In the genomic region with DNA sequence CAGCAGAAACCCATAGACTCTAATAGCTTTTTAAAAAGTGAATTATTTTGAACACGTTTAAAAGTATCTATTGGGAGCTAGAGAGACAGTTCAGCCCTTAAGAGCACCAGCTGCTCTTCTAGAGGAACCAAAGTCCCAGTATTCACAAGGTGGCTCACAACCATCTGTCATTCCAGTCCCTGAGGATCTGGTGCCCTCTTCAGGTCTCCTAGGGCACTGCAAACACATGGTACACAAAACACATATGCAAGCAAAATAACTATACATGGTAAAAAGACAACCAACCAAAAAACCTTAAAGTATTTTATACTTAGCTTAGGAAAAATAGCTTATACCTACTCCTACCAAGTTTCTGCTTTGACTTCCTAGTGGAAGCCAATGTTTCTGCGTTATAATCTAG, we compare ENCODE assay signal across 11 mouse cellular contexts. TPM values are rescaled to one million over a fixed set of nuclear protein-coding genes. Genes with fewer than 3 reads are reported as not detected.
A peak's percentile ranks its signal among the peaks of the same experiment; 100 is the strongest.
DNase-seq lines count a peak whose midpoint lies in the region; ATAC-seq and TF ChIP-seq lines count a peak whose summit lies in the region.
"Had no signal": no experiment of that assay in that cellular context is flagged by ENCODE, and none has a peak within 500 bp of the region (broad histone marks: within the 10 kb centered on the region; RNA-seq: fewer than 3 reads in every experiment).

No protein-coding gene starts in this region.

- peaks cover 25% of the 10 kb centered on the region for H3K79me2 ChIP-seq in CH12.LX (replicated peaks; ENCODE audit: control insufficient read depth, extremely low read depth, insufficient read depth, poor library complexity, severe bottlenecking)
- H3K79me2 ChIP-seq in MEL (ENCODE audit: control insufficient read depth, insufficient read depth, low read length, poor library complexity), result peaks cover 18% of the 10 kb centered on the region

- WGBS in liver, postnatal 0 days (ENCODE audit: insufficient replicate concordance), result 95% methylated on average over 2 of the region's 2 CpGs
- 90% methylated on average over 2 of the region's 2 CpGs for WGBS in forebrain, embryonic 12.5 days

- H3K27me3 ChIP-seq in CH12.LX (replicated peaks), result no peaks in the 10 kb centered on the region
- H3K27me3 ChIP-seq in MEL (ENCODE audit: control insufficient read depth in 1 of 2, insufficient read depth in 2 of 2, low read length in 2 of 2), result no peaks in the 10 kb centered on the region
- no peaks in the 10 kb centered on the region for H3K27me3 ChIP-seq in liver, postnatal 0 days (ENCODE audit: insufficient read depth, low read length)
- H3K27me3 ChIP-seq in forebrain, embryonic 12.5 days, result no peaks in the 10 kb centered on the region
- H3K27me3 ChIP-seq: midbrain, embryonic 13.5 days had no signal

- no peak overlapping the region for H3K27ac ChIP-seq in layer of hippocampus, adult 2 months
- H3K27ac ChIP-seq in CH12.LX (ENCODE audit: insufficient read depth, low read depth) (no peak overlapping the region), MEL (ENCODE audit: control insufficient read depth, low read depth, low read length) (no peak overlapping the region)
- H3K27ac ChIP-seq in liver, postnatal 0 days (ENCODE audit: low read depth), result no peak overlapping the region
- no peak overlapping the region for H3K27ac ChIP-seq in forebrain, embryonic 12.5 days
- H3K27ac ChIP-seq: midbrain, embryonic 13.5 days had no signal

- in situ Hi-C loops in CH12.LX (cut with MboI; ENCODE audit: low pct_ligation_motif_present, low pct_unique_long_range_greater_than_20kb, low sequenced_read_pairs), result no loop called here

- H3K36me3 ChIP-seq in CH12.LX (replicated peaks in 1 of 2; ENCODE audit: control insufficient read depth in 1 of 2, insufficient read depth in 1 of 2, low read length in 1 of 2) (peaks cover 49 to 67% of the 10 kb centered on the region in 2 experiments), MEL (ENCODE audit: control insufficient read depth in 1 of 2, insufficient read depth in 2 of 2, low read length in 2 of 2) (peaks cover 7 to 27% of the 10 kb centered on the region in 2 experiments)
- H3K36me3 ChIP-seq in liver, postnatal 0 days (replicated peaks; ENCODE audit: insufficient read depth, low read length), result peaks cover 24% of the 10 kb centered on the region
- peaks cover 60% of the 10 kb centered on the region for H3K36me3 ChIP-seq in forebrain, embryonic 12.5 days (replicated peaks)

- TF ChIP-seq EP300 in CH12.LX (IDR thresholded peaks at IDR 0.05; ENCODE audit: low read length) (no peak), MEL (IDR thresholded peaks at IDR 0.05; ENCODE audit: low read depth in 1 of 2, low read length in 2 of 2) (no peak)
- TF ChIP-seq EP300 in liver, postnatal 0 days (IDR thresholded peaks at IDR 0.05; ENCODE audit: low read depth), result no peak

- H3K4me3 ChIP-seq in layer of hippocampus, adult 2 months, result no peak overlapping the region
- no peak overlapping the region for H3K4me3 ChIP-seq in CH12.LX (replicated peaks in 1 of 3; ENCODE audit: low read depth in 2 of 3, low read length in 2 of 3, poor library complexity in 1 of 3)
- no peak overlapping the region for H3K4me3 ChIP-seq in MEL (ENCODE audit: control insufficient read depth in 1 of 2, insufficient read depth in 1 of 2, low read depth in 2 of 2, low read length in 2 of 2)
- H3K4me3 ChIP-seq in liver, postnatal 0 days (ENCODE audit: low read depth, low read length), result no peak overlapping the region
- H3K4me3 ChIP-seq in forebrain, embryonic 12.5 days (replicated peaks), result no peak overlapping the region
- H3K4me3 ChIP-seq: midbrain, embryonic 13.5 days had no signal

- H3K9me3 ChIP-seq in CH12.LX (replicated peaks; ENCODE audit: low read length), result peaks cover 12% of the 10 kb centered on the region
- no peaks in the 10 kb centered on the region for H3K9me3 ChIP-seq in MEL (replicated peaks; ENCODE audit: insufficient read depth, low read length)
- 0 out of 2 replicates have a peak, but pooled peaks cover 2% of the 10 kb centered on the region for H3K9me3 ChIP-seq in liver, postnatal 0 days (ENCODE audit: low read length)
- 0 out of 2 replicates have a peak, but pooled peaks cover 3% of the 10 kb centered on the region for H3K9me3 ChIP-seq in forebrain, embryonic 12.5 days
- H3K9me3 ChIP-seq: midbrain, embryonic 13.5 days had no signal

- peak; percentile 63 for TF ChIP-seq CTCF in layer of hippocampus, adult 2 months (conservative IDR thresholded peaks at IDR 0.05)
- peak; percentile 33 to 64; a peak in 2 of 4 replicates for TF ChIP-seq CTCF in CH12.LX (conservative IDR thresholded peaks at IDR 0.05 in 1 of 2, IDR thresholded peaks at IDR 0.05 in 1 of 2; ENCODE audit: low read depth in 2 of 2, low read length in 2 of 2)
- peak; percentile 44 to 64 (median 53) for TF ChIP-seq CTCF in MEL (IDR thresholded peaks at IDR 0.05 in 2 of 3, conservative IDR thresholded peaks at IDR 0.05 in 1 of 3; ENCODE audit: control insufficient read depth in 1 of 3, insufficient read depth in 1 of 3, low read depth in 2 of 3, low read length in 3 of 3, poor library complexity in 1 of 3, severe bottlenecking in 1 of 3)
- peak; percentile 64 for TF ChIP-seq CTCF in liver, postnatal 0 days (IDR thresholded peaks at IDR 0.05; ENCODE audit: low read depth)

- ATAC-seq in liver, postnatal 0 days, result no peak
- no peak for ATAC-seq in forebrain, embryonic 12.5 days (ENCODE audit: low FRiP score)
- ATAC-seq: midbrain, embryonic 13.5 days had no signal

- TF ChIP-seq RAD21 in CH12.LX (IDR thresholded peaks at IDR 0.05; ENCODE audit: low read depth, low read length) (peak; percentile 47), MEL (IDR thresholded peaks at IDR 0.05; ENCODE audit: low read depth, low read length) (peak; percentile 41)

- DNase-seq in layer of hippocampus, adult 2 months (ENCODE audit: low spot score in 2 of 2), result no peak
- DNase-seq in layer of hippocampus, adult 11-12 months (ENCODE audit: low spot score), result no peak
- DNase-seq in CH12.LX (ENCODE audit: extremely low read depth) (peak; percentile 49), MEL (ENCODE audit: low read depth, low spot score) (peak; percentile 66)
- DNase-seq in liver, postnatal 0 days, result peak; percentile 40
- no peak for DNase-seq in heart, adult 11 months
- no peak for DNase-seq in left cerebral cortex, adult 8-10 months (ENCODE audit: low spot score in 2 of 2)
- DNase-seq: kidney, adult 18-20 months; lung, adult 2 months had no signal

- no peak overlapping the region for H3K9ac ChIP-seq in CH12.LX (ENCODE audit: insufficient read depth, low read depth)
- no peak overlapping the region for H3K9ac ChIP-seq in MEL (ENCODE audit: control insufficient read depth, low read depth, low read length, poor library complexity, severe bottlenecking)
- H3K9ac ChIP-seq in liver, postnatal 0 days (replicated peaks), result no peak overlapping the region
- no peak overlapping the region for H3K9ac ChIP-seq in forebrain, embryonic 12.5 days
- H3K9ac ChIP-seq: midbrain, embryonic 13.5 days had no signal

- H3K4me2 ChIP-seq in CH12.LX (ENCODE audit: insufficient read depth, low read depth, poor library complexity, severe bottlenecking), result no peak overlapping the region
- H3K4me2 ChIP-seq in liver, postnatal 0 days (ENCODE audit: low read depth, low read length), result no peak overlapping the region
- H3K4me2 ChIP-seq in forebrain, embryonic 12.5 days, result no peak overlapping the region
- H3K4me2 ChIP-seq: midbrain, embryonic 13.5 days had no signal

- TF ChIP-seq POLR2A in CH12.LX (IDR thresholded peaks at IDR 0.05; ENCODE audit: low read depth, low read length), result no peak
- TF ChIP-seq POLR2A in MEL (IDR thresholded peaks at IDR 0.05; ENCODE audit: control insufficient read depth in 1 of 2, insufficient read depth in 1 of 2, low read depth in 1 of 2, low read length in 2 of 2, poor library complexity in 1 of 2), result no peak

- dilution Hi-C loops in CH12.LX (cut with MboI; ENCODE audit: extremely low pct_ligation_motif_present, extremely low pct_unique_long_range_greater_than_20kb, low sequenced_read_pairs), result no loop called here

- H3K4me1 ChIP-seq in CH12.LX (ENCODE audit: control insufficient read depth in 1 of 2, insufficient read depth in 2 of 2) (peaks cover 0 to 14% of the 10 kb centered on the region in 2 experiments; a peak in 1 of 4 replicates), MEL (ENCODE audit: control insufficient read depth in 1 of 2, insufficient read depth in 2 of 2, low read length in 2 of 2) (peaks cover 0 to 2% of the 10 kb centered on the region in 2 experiments; a peak in 1 of 4 replicates)
- H3K4me1 ChIP-seq in liver, postnatal 0 days (ENCODE audit: insufficient read depth), result peaks cover 10% of the 10 kb centered on the region
- peaks cover 10% of the 10 kb centered on the region for H3K4me1 ChIP-seq in forebrain, embryonic 12.5 days

RNA-seq across cellular contexts. Expression of gene Gemin5, which starts 3.3 kb away (rescaled TPM):
- 10 to 100 TPM; 18.6 to 18.7 TPM for total RNA-seq in layer of hippocampus, adult 2 months (2021)
- total RNA-seq in CH12.LX (2012; rRNA removed) (88.6 and 101 TPM in 2 replicates), CH12.LX (2014; rRNA removed) (63.7 and 66.7 TPM in 2 replicates), MEL (2012; rRNA removed) (68.7 and 71.9 TPM in 2 replicates)
- polyA plus RNA-seq in CH12.LX (2012; ENCODE audit: insufficient read length, low read depth) (81.7 and 89.6 TPM in 2 replicates), MEL (2012; ENCODE audit: insufficient read depth in 1 of 2, insufficient read length in 2 of 2, low read depth in 1 of 2, low replicate concordance in 2 of 2, missing spikeins in 1 of 2) (10 to 100 TPM; 46.5 to 52.5 TPM)
- 4.2 and 5.3 TPM in 2 replicates for polyA plus RNA-seq in liver, postnatal 0 days (2015; fragmentation: Nextera tagmentation; extraction: Ambion mirVana)
- 20.2 and 23.5 TPM in 2 replicates for polyA plus RNA-seq in forebrain, embryonic 12.5 days (2016; fragmentation: Nextera tagmentation; extraction: Ambion mirVana)
- total RNA-seq in left cerebral cortex, adult 8-10 months (2022), result 10 to 100 TPM; 16.9 to 22.0 (median 19.8) TPM

RNA-seq across cellular contexts. Expression of gene Mrpl22, which starts 6.4 kb away (rescaled TPM):
- 10 to 100 TPM; 31.4 to 39.5 TPM for total RNA-seq in layer of hippocampus, adult 2 months (2021)
- total RNA-seq in CH12.LX (2012; rRNA removed), result 89.1 and 112 TPM in 2 replicates
- 115 and 124 TPM in 2 replicates for total RNA-seq in CH12.LX (2014; rRNA removed)
- 110 and 133 TPM in 2 replicates for polyA plus RNA-seq in CH12.LX (2012; ENCODE audit: insufficient read length, low read depth)
- total RNA-seq in MEL (2012; rRNA removed), result 187 TPM in 2 replicates
- polyA plus RNA-seq in MEL (2012; ENCODE audit: insufficient read depth in 1 of 2, insufficient read length in 2 of 2, low read depth in 1 of 2, low replicate concordance in 2 of 2, missing spikeins in 1 of 2), result 100 to 1,000 TPM in 1 of 2 experiments, not detected in 1; 144 TPM
- polyA plus RNA-seq in liver, postnatal 0 days (2015; fragmentation: Nextera tagmentation; extraction: Ambion mirVana), result 87.7 and 87.9 TPM in 2 replicates
- 108 and 113 TPM in 2 replicates for polyA plus RNA-seq in forebrain, embryonic 12.5 days (2016; fragmentation: Nextera tagmentation; extraction: Ambion mirVana)
- total RNA-seq in left cerebral cortex, adult 8-10 months (2022), result 10 to 100 TPM; 25.9 to 37.3 (median 35.7) TPM

RNA-seq across cellular contexts. Expression of gene Igtp, which starts 34.3 kb away (rescaled TPM):
- 1 to 10 TPM; 1.5 to 1.9 TPM for total RNA-seq in layer of hippocampus, adult 2 months (2021)
- 115 and 143 TPM in 2 replicates for total RNA-seq in CH12.LX (2012; rRNA removed)
- 107 and 108 TPM in 2 replicates for total RNA-seq in CH12.LX (2014; rRNA removed)
- polyA plus RNA-seq in CH12.LX (2012; ENCODE audit: insufficient read length, low read depth), result 66.1 and 70.3 TPM in 2 replicates
- 2.9 and 3.7 TPM in 2 replicates for total RNA-seq in MEL (2012; rRNA removed)
- polyA plus RNA-seq in MEL (2012; ENCODE audit: insufficient read depth in 1 of 2, insufficient read length in 2 of 2, low read depth in 1 of 2, low replicate concordance in 2 of 2, missing spikeins in 1 of 2), result 1 to 10 TPM in 1 of 2 experiments, not detected in 1; 3.6 TPM
- 42.4 and 43.7 TPM in 2 replicates for polyA plus RNA-seq in liver, postnatal 0 days (2015; fragmentation: Nextera tagmentation; extraction: Ambion mirVana)
- polyA plus RNA-seq in forebrain, embryonic 12.5 days (2016; fragmentation: Nextera tagmentation; extraction: Ambion mirVana), result 1.6 and 1.9 TPM in 2 replicates
- total RNA-seq in left cerebral cortex, adult 8-10 months (2022), result 1 to 10 TPM; 4.5 to 6.8 (median 5.5) TPM

RNA-seq across cellular contexts. Expression of gene Irgm2, which starts 34.3 kb away (rescaled TPM):
- total RNA-seq in layer of hippocampus, adult 2 months (2021), result 1 to 10 TPM; 1.7 to 2.3 TPM
- total RNA-seq in CH12.LX (2012; rRNA removed) (4.3 and 4.7 TPM in 2 replicates), CH12.LX (2014; rRNA removed) (3.8 and 4.3 TPM in 2 replicates), MEL (2012; rRNA removed) (0.49 and 1.1 TPM in 2 replicates)
- polyA plus RNA-seq in CH12.LX (2012; ENCODE audit: insufficient read length, low read depth) (4.7 and 5.2 TPM in 2 replicates), MEL (2012; ENCODE audit: insufficient read depth in 1 of 2, insufficient read length in 2 of 2, low read depth in 1 of 2, low replicate concordance in 2 of 2, missing spikeins in 1 of 2) (1 to 10 TPM in 1 of 2 experiments, not detected in 1; 1.1 TPM)
- polyA plus RNA-seq in liver, postnatal 0 days (2015; fragmentation: Nextera tagmentation; extraction: Ambion mirVana), result 17.2 and 18.2 TPM in 2 replicates
- 0.51 and 0.63 TPM in 2 replicates for polyA plus RNA-seq in forebrain, embryonic 12.5 days (2016; fragmentation: Nextera tagmentation; extraction: Ambion mirVana)
- 1 to 10 TPM; 2.0 to 3.3 (median 2.7) TPM for total RNA-seq in left cerebral cortex, adult 8-10 months (2022)

Comparison
In these comparisons a context has a peak if more than half of its experiments do, and no peak if none do; other contexts are left out.
1. DNase-seq: peak in CH12.LX (single experiment), MEL (single experiment) and liver, postnatal 0 days (single experiment); none in layer of hippocampus, adult 2 months (0 of 2), layer of hippocampus, adult 11-12 months (single experiment), heart, adult 11 months (single experiment) and left cerebral cortex, adult 8-10 months (0 of 2).
2. RNA of gene Igtp, which starts 34.3 kb away (total RNA-seq): 107 to 143 TPM in CH12.LX; 4.5 to 6.8 TPM in left cerebral cortex, adult 8-10 months, 2.9 to 3.7 TPM in MEL and 1.5 to 1.9 TPM in layer of hippocampus, adult 2 months; every median in the first group is over 10 times any median in the second.
3. Peak in every context shown above with its lines, with median percentiles within 50 percentile points of each other: CTCF ChIP-seq.